Mouse (Mus musculus): ENCODE measurements at regions not wholly inside any gene's neighbourhood (a gene's known extent, or its start where the extent isn't known, plus 50 kb on each side); places are given as distances from the start of the nearest gene placed in this dataset.

DNA sequence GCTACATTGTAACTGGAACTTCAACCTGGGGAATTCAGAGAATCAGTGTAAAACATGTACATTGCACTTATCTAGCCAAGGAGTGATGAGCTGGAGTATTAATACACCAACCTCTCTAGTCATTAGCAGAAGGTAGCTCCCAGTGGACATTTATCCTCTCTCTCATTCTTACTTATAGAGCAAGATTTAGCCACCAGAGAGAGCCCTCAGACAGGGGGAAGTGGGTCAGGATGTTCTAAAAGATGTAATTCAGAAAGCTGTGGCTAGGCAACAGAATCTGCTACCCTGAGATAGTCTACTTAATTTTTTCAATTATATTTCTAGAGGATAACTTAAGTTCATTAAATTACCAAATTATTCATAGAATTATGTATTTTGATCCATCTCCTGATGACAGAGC, 3838.1 kb upstream of the Gm7489 start:
- TF ChIP-seq TCF12 (IDR thresholded peaks at IDR 0.05; ENCODE audit: low read depth, low read length), result no peak
- TF ChIP-seq HCFC1 (IDR thresholded peaks at IDR 0.05; ENCODE audit: low read depth, low read length), result no peak
